Comparison of ENCODE assay signal across 20 mouse cellular contexts in the genomic region with DNA sequence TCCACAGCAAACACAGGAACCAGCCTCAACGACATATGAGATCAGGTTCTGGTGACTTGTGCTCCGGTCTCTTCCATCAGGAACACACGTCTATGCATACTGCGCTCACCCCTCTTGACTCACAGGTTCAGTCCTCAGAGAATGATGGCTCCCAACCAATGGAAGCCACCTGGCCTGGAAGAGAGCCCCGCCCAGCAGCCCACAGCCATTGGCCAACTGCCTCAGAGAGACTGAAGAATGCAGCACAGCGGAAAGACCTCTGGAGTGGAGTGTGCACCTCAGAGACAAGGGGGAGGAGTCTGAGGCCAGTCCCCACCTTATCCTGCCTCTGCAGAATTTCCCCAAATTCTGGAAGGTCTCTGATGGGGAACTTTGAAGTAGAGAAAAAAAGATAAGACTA. TPM values are rescaled to one million over a fixed set of nuclear protein-coding genes. Genes with fewer than 3 reads are reported as not detected.
DNase-seq lines count a peak whose midpoint lies in the region; ATAC-seq and TF ChIP-seq lines count a peak whose summit lies in the region.
"Had no signal": no experiment of that assay in that cellular context is flagged by ENCODE, and none has a peak within 500 bp of the region (broad histone marks: within the 10 kb centered on the region; RNA-seq: fewer than 3 reads in every experiment).

No protein-coding gene starts in this region.

- H3K27ac ChIP-seq in liver, embryonic 12.5 days = no peak overlapping the region
- H3K27ac ChIP-seq in liver, postnatal 0 days (ENCODE audit: low read depth) = no peak overlapping the region
- no peak overlapping the region for H3K27ac ChIP-seq in lung, postnatal 0 days (ENCODE audit: low read length)
- H3K27ac ChIP-seq in hindbrain, embryonic 10.5 days = no peak overlapping the region
- H3K27ac ChIP-seq: embryonic facial prominence, embryonic 15.5 days; forebrain, embryonic 15.5 days; hindbrain, embryonic 15.5 days had no signal

- 0 out of 2 replicates have a peak, but pooled peaks have one; percentile 22 for ATAC-seq in liver, embryonic 12.5 days
- ATAC-seq in liver, postnatal 0 days = no peak
- peak; percentile 44; the same call in 1 of the 2 replicates for ATAC-seq in lung, postnatal 0 days

- no peaks in the 10 kb centered on the region for H3K36me3 ChIP-seq in liver, embryonic 12.5 days
- no peaks in the 10 kb centered on the region for H3K36me3 ChIP-seq in liver, postnatal 0 days (replicated peaks; ENCODE audit: insufficient read depth, low read length)
- no peaks in the 10 kb centered on the region for H3K36me3 ChIP-seq in lung, postnatal 0 days (ENCODE audit: insufficient read depth, low read length)
- no peaks in the 10 kb centered on the region for H3K36me3 ChIP-seq in hindbrain, embryonic 10.5 days
- H3K36me3 ChIP-seq: embryonic facial prominence, embryonic 15.5 days; forebrain, embryonic 10.5 days; forebrain, embryonic 15.5 days; heart, embryonic 12.5 days; hindbrain, embryonic 15.5 days had no signal

- no peak overlapping the region for H3K4me3 ChIP-seq in liver, embryonic 12.5 days
- H3K4me3 ChIP-seq in liver, postnatal 0 days (ENCODE audit: low read depth, low read length) = no peak overlapping the region
- no peak overlapping the region for H3K4me3 ChIP-seq in lung, postnatal 0 days (ENCODE audit: low read depth, low read length)
- no peak overlapping the region for H3K4me3 ChIP-seq in hindbrain, embryonic 10.5 days
- H3K4me3 ChIP-seq: embryonic facial prominence, embryonic 15.5 days; erythroblast, embryonic 14.5 days; forebrain, embryonic 10.5 days; forebrain, embryonic 15.5 days; heart, embryonic 12.5 days; hindbrain, embryonic 15.5 days had no signal

- H3K27me3 ChIP-seq in liver, embryonic 12.5 days (replicated peaks) = peaks cover 4% of the 10 kb centered on the region; the same call in 1 of the 2 replicates
- H3K27me3 ChIP-seq in liver, postnatal 0 days (ENCODE audit: insufficient read depth, low read length) = no peaks in the 10 kb centered on the region
- no peaks in the 10 kb centered on the region for H3K27me3 ChIP-seq in lung, postnatal 0 days (replicated peaks; ENCODE audit: insufficient read depth, low read length)
- H3K27me3 ChIP-seq in hindbrain, embryonic 10.5 days (ENCODE audit: insufficient read depth, poor library complexity, severe bottlenecking) = 0 out of 2 replicates have a peak, but pooled peaks cover 5% of the 10 kb centered on the region
- H3K27me3 ChIP-seq: embryonic facial prominence, embryonic 15.5 days; forebrain, embryonic 15.5 days; hindbrain, embryonic 15.5 days had no signal

- H3K9me3 ChIP-seq in liver, embryonic 12.5 days (replicated peaks) = no peaks in the 10 kb centered on the region
- no peaks in the 10 kb centered on the region for H3K9me3 ChIP-seq in liver, postnatal 0 days (ENCODE audit: low read length)
- no peaks in the 10 kb centered on the region for H3K9me3 ChIP-seq in lung, postnatal 0 days (ENCODE audit: low read length)
- H3K9me3 ChIP-seq in hindbrain, embryonic 10.5 days = no peaks in the 10 kb centered on the region
- H3K9me3 ChIP-seq: embryonic facial prominence, embryonic 15.5 days; forebrain, embryonic 10.5 days; forebrain, embryonic 15.5 days; heart, embryonic 12.5 days; hindbrain, embryonic 15.5 days had no signal

- H3K9ac ChIP-seq in liver, embryonic 12.5 days = no peak overlapping the region
- no peak overlapping the region for H3K9ac ChIP-seq in liver, postnatal 0 days (replicated peaks)
- no peak overlapping the region for H3K9ac ChIP-seq in lung, postnatal 0 days (replicated peaks; ENCODE audit: low read depth)
- H3K9ac ChIP-seq: embryonic facial prominence, embryonic 15.5 days; forebrain, embryonic 15.5 days; heart, embryonic 12.5 days; hindbrain, embryonic 15.5 days had no signal

- no peak for DNase-seq in liver, postnatal 0 days
- DNase-seq in lung, postnatal 0 days (ENCODE audit: low spot score) = peak; percentile 56
- DNase-seq in lung, postnatal 10 days = no peak
- DNase-seq in R1 (ENCODE audit: low read depth, low spot score) = peak; percentile 83
- DNase-seq in lung, postnatal 36 days = peak; percentile 46
- no peak for DNase-seq in hindbrain, embryonic 10.5 days (ENCODE audit: low spot score)
- DNase-seq: adrenal gland, adult 2 months; adrenal gland, postnatal 25 days; cerebellum, adult 18-20 months; cerebellum, adult 9-11 months; cerebellum, postnatal 36 days; gastrocnemius, postnatal 10 days; heart, adult 18-20 months had no signal

- TF ChIP-seq EP300 in liver, postnatal 0 days (IDR thresholded peaks at IDR 0.05; ENCODE audit: low read depth) = no peak
- TF ChIP-seq EP300 in lung, postnatal 0 days (IDR thresholded peaks at IDR 0.05) = no peak

- no peak for TF ChIP-seq CTCF in liver, postnatal 0 days (IDR thresholded peaks at IDR 0.05; ENCODE audit: low read depth)
- no peak for TF ChIP-seq CTCF in lung, postnatal 0 days (IDR thresholded peaks at IDR 0.05)

- WGBS in liver, embryonic 12.5 days (ENCODE audit: insufficient replicate concordance) = 58% methylated on average over 6 of the region's 6 CpGs
- WGBS in liver, postnatal 0 days (ENCODE audit: insufficient replicate concordance) = 77% methylated on average over 6 of the region's 6 CpGs
- 61% methylated on average over 6 of the region's 6 CpGs for WGBS in lung, postnatal 0 days
- WGBS in hindbrain, embryonic 10.5 days = 83% methylated on average over 6 of the region's 6 CpGs

- H3K4me2 ChIP-seq in liver, embryonic 12.5 days = no peak overlapping the region
- H3K4me2 ChIP-seq in liver, postnatal 0 days (ENCODE audit: low read depth, low read length) = no peak overlapping the region
- H3K4me2 ChIP-seq in lung, postnatal 0 days (replicated peaks; ENCODE audit: low read depth, low read length) = no peak overlapping the region
- H3K4me2 ChIP-seq: embryonic facial prominence, embryonic 15.5 days; forebrain, embryonic 15.5 days; heart, embryonic 12.5 days had no signal

- H3K4me1 ChIP-seq in liver, embryonic 12.5 days = peaks cover 21% of the 10 kb centered on the region
- H3K4me1 ChIP-seq in liver, postnatal 0 days (ENCODE audit: insufficient read depth) = peaks cover 7% of the 10 kb centered on the region; the same call in 1 of the 2 replicates
- peaks cover 16% of the 10 kb centered on the region; the same call in 1 of the 2 replicates for H3K4me1 ChIP-seq in lung, postnatal 0 days (ENCODE audit: insufficient read depth, low read depth, low read length)
- H3K4me1 ChIP-seq in hindbrain, embryonic 10.5 days (replicated peaks) = peaks cover 11% of the 10 kb centered on the region

RNA-seq across cellular contexts. Expression of gene Tekt5, which starts 36.0 kb away (rescaled TPM):
- polyA plus RNA-seq in liver, embryonic 12.5 days (2016; fragmentation: Nextera tagmentation; extraction: Ambion mirVana) = 0.08 TPM in 1 of 2 replicates, not detected in the other
- 0.07 TPM in 1 of 2 replicates, not detected in the other for polyA plus RNA-seq in liver, postnatal 0 days (2015; fragmentation: Nextera tagmentation; extraction: Ambion mirVana)
- polyA plus RNA-seq in lung, postnatal 0 days (2015; fragmentation: Nextera tagmentation; extraction: Ambion mirVana) = 9.9 and 11.7 TPM in 2 replicates
- 0.11 and 0.16 TPM in 2 replicates for polyA plus RNA-seq in hindbrain, embryonic 10.5 days (2016; fragmentation: Nextera tagmentation; extraction: Ambion mirVana)
- polyA plus RNA-seq: adrenal gland, adult 2 months; erythroblast, embryonic 14.5 days had no signal

RNA-seq across cellular contexts. Expression of gene Emp2, which starts 45.5 kb away (rescaled TPM):
- 5.4 and 5.7 TPM in 2 replicates for polyA plus RNA-seq in liver, embryonic 12.5 days (2016; fragmentation: Nextera tagmentation; extraction: Ambion mirVana)
- 1.2 and 1.5 TPM in 2 replicates for polyA plus RNA-seq in liver, postnatal 0 days (2015; fragmentation: Nextera tagmentation; extraction: Ambion mirVana)
- 584 and 640 TPM in 2 replicates for polyA plus RNA-seq in lung, postnatal 0 days (2015; fragmentation: Nextera tagmentation; extraction: Ambion mirVana)
- 3.2 and 3.6 TPM in 2 replicates for polyA plus RNA-seq in hindbrain, embryonic 10.5 days (2016; fragmentation: Nextera tagmentation; extraction: Ambion mirVana)
- polyA plus RNA-seq: erythroblast, embryonic 14.5 days had no signal

RNA-seq across cellular contexts. Expression of gene Nubp1, which starts 52.5 kb away (rescaled TPM):
- 49.4 and 52.0 TPM in 2 replicates for polyA plus RNA-seq in liver, embryonic 12.5 days (2016; fragmentation: Nextera tagmentation; extraction: Ambion mirVana)
- polyA plus RNA-seq in liver, postnatal 0 days (2015; fragmentation: Nextera tagmentation; extraction: Ambion mirVana) = 24.3 and 25.8 TPM in 2 replicates
- polyA plus RNA-seq in lung, postnatal 0 days (2015; fragmentation: Nextera tagmentation; extraction: Ambion mirVana) = 31.2 and 31.6 TPM in 2 replicates
- polyA plus RNA-seq in hindbrain, embryonic 10.5 days (2016; fragmentation: Nextera tagmentation; extraction: Ambion mirVana) = 73.5 and 77.1 TPM in 2 replicates

Comparison
In these comparisons a context has a peak if more than half of its experiments do, and no peak if none do; other contexts are left out.
1. DNase-seq: peak in lung, postnatal 0 days (single experiment), R1 (single experiment) and lung, postnatal 36 days (single experiment); none in liver, postnatal 0 days (single experiment), lung, postnatal 10 days (single experiment) and hindbrain, embryonic 10.5 days (single experiment).
2. RNA of gene Emp2, which starts 45.5 kb away (polyA plus RNA-seq): 584 to 640 TPM in lung, postnatal 0 days; 5.4 to 5.7 TPM in liver, embryonic 12.5 days, 3.2 to 3.6 TPM in hindbrain, embryonic 10.5 days and 1.2 to 1.5 TPM in liver, postnatal 0 days; every median in the first group is over 10 times any median in the second.